Mouse (Mus musculus) kidney, postnatal 10 days (tissue): ENCODE data around the gene Wbp2nl.

Experiments used
- DNase-seq: peaks from one replicate; pipeline ENCODE4 v3.0.0; 2021; ENCODE audit warnings: mixed read lengths

The Wbp2nl gene

GRCm38 (mm10) chr15:82298764-82299561, at the start of gene Wbp2nl:
Gene Wbp2nl (plus strand): TSS chr15:82298954.
- peak; percentile 22 for DNase-seq

GRCm38 (mm10) chr15:82251579-82251978, 47.2 kb upstream of the Wbp2nl start:
- DNase-seq: no peak

- no peak for DNase-seq
These were observed 46.7 kb upstream of the Wbp2nl start, which contains the start of gene 1500009C09Rik for GRCm38 (mm10) chr15:82252097-82252496. Gene 1500009C09Rik (plus strand): TSS chr15:82252397.

GRCm38 (mm10) chr15:82255248-82255647, 43.5 kb upstream of the Wbp2nl start:
- DNase-seq: no peak

- no peak for DNase-seq
These were observed 42.8 kb upstream of the Wbp2nl start for GRCm38 (mm10) chr15:82255944-82256383.

- peak; percentile 84 for DNase-seq
These were observed 39.2 kb upstream of the Wbp2nl start for GRCm38 (mm10) chr15:82259510-82259909.

- peak; percentile 80 for DNase-seq
These were observed 32.4 kb upstream of the Wbp2nl start for GRCm38 (mm10) chr15:82266356-82266755.

GRCm38 (mm10) chr15:82268185-82268584, 30.6 kb upstream of the Wbp2nl start:
- DNase-seq: no peak

GRCm38 (mm10) chr15:82268783-82269182, 30.0 kb upstream of the Wbp2nl start:
- no peak for DNase-seq

- peak; percentile 87 for DNase-seq
These were observed 27.6 kb upstream of the Wbp2nl start for GRCm38 (mm10) chr15:82271201-82271600.

- no peak for DNase-seq
These were observed 26.5 kb upstream of the Wbp2nl start for GRCm38 (mm10) chr15:82272295-82272694.

GRCm38 (mm10) chr15:82274593-82274926, 24.2 kb upstream of the Wbp2nl start, which contains the start of gene Sept3:
Gene Sept3 (plus strand): TSS chr15:82274893.
- DNase-seq: no peak

- peak; percentile 40 for DNase-seq
These were observed 23.5 kb upstream of the Wbp2nl start for GRCm38 (mm10) chr15:82274927-82275901.

- DNase-seq: no peak
These were observed 21.2 kb upstream of the Wbp2nl start for GRCm38 (mm10) chr15:82277591-82277990.

- no peak for DNase-seq
These were observed 18.1 kb upstream of the Wbp2nl start for GRCm38 (mm10) chr15:82280638-82281037.

GRCm38 (mm10) chr15:82286157-82286556, 12.6 kb upstream of the Wbp2nl start:
- DNase-seq: no peak

GRCm38 (mm10) chr15:82290252-82290651, 8.5 kb upstream of the Wbp2nl start:
- DNase-seq: no peak

GRCm38 (mm10) chr15:82292851-82293250, 5.9 kb upstream of the Wbp2nl start:
- no peak for DNase-seq

- DNase-seq: peak; percentile 32
These were observed 5.5 kb upstream of the Wbp2nl start for GRCm38 (mm10) chr15:82293271-82293711.

- DNase-seq: no peak
These were observed 4.7 kb upstream of the Wbp2nl start for GRCm38 (mm10) chr15:82294059-82294458.

GRCm38 (mm10) chr15:82307107-82307506, 8.4 kb downstream of the Wbp2nl start:
- DNase-seq: no peak

GRCm38 (mm10) chr15:82308416-82308815, 9.7 kb downstream of the Wbp2nl start:
- no peak for DNase-seq

- no peak for DNase-seq
These were observed 19.1 kb downstream of the Wbp2nl start for GRCm38 (mm10) chr15:82317839-82318238.
